Mouse (Mus musculus) midbrain, embryonic 11.5 days (tissue): Measurements from ENCODE around the gene Fam20b. TPM values are rescaled to one million over a fixed set of nuclear protein-coding genes. Genes with fewer than 3 reads are reported as not detected.

ENCODE experiments used
- ATAC-seq: fragments of 200-750 bp; cut with Nextera tagmentation; 2 replicates; pipeline ENCODE4 v1.8.0; 2017; ENCODE audit warnings: moderate TSS enrichment, moderate library complexity; ENCODE audit not compliant: low FRiP score
- DNase-seq: peaks from one replicate; pipeline ENCODE4 v3.0.0; 2015; ENCODE audit warnings: low spot score; ENCODE audit errors: missing footprints
- H3K27ac ChIP-seq: fragments of 300-500 bp; sonication (generic); 2 replicates; pipeline ENCODE4 v1.5.1; 2014; ENCODE audit warnings: low read depth, low read length
- H3K27me3 ChIP-seq: fragments of 300-500 bp; sonication (generic); 2 replicates; pipeline ENCODE4 v1.6.1; 2014; ENCODE audit warnings: mild to moderate bottlenecking, low read length, moderate library complexity, mixed read lengths; ENCODE audit not compliant: control insufficient read depth, insufficient read depth
- H3K36me3 ChIP-seq: fragments of 300-500 bp; sonication (generic); 2 replicates; pipeline ENCODE4 v1.6.1; 2014; ENCODE audit warnings: mild to moderate bottlenecking, low read length, moderate library complexity, mixed read lengths; ENCODE audit not compliant: control insufficient read depth, insufficient read depth
- H3K4me1 ChIP-seq: fragments of 300-500 bp; sonication (generic); 2 replicates; pipeline ENCODE4 v1.6.1; 2014; ENCODE audit warnings: low read length; ENCODE audit not compliant: control insufficient read depth, insufficient read depth
- H3K4me2 ChIP-seq: fragments of 300-500 bp; sonication (generic); 2 replicates; pipeline ENCODE4 v1.6.1; 2014; ENCODE audit warnings: mild to moderate bottlenecking, moderate library complexity
- H3K4me3 ChIP-seq: fragments of 300-500 bp; sonication (generic); 2 replicates; pipeline ENCODE4 v1.5.1; 2014; ENCODE audit warnings: low read depth, low read length
- H3K9ac ChIP-seq: fragments of 300-500 bp; sonication (generic); 2 replicates; pipeline ENCODE4 v1.6.1; 2014; ENCODE audit warnings: low read length
- H3K9me3 ChIP-seq: fragments of 300-500 bp; sonication (generic); 2 replicates; pipeline ENCODE4 v1.6.1; 2016; ENCODE audit warnings: low read length; ENCODE audit not compliant: control insufficient read depth
- WGBS: fragments of 180-500 bp; shearing (Covaris S2); extraction: QIAGEN DNeasy Blood & Tissue Kit; methylation state at CpG from one replicate; pipeline ENCODE4 v1.1.7; 2014; 5-methylcytosine and 5-hydroxymethylcytosine counted together
- polyA plus RNA-seq: library from polyadenylated mRNA; unstranded; fragments of >200 nt; fragmentation: Nextera tagmentation; extraction: Ambion mirVana; gene quantifications from 2 replicates; pipeline ENCODE4 v1.2.1, GENCODE M21; 2014

The Fam20b gene
- polyA plus RNA-seq, 1 experiment from 2014 or later, result 21.5 TPM

- peaks cover 20% of the 10 kb centered on the region for H3K4me1 ChIP-seq
- peak overlapping the region; percentile 24; the same call in 1 of the 2 replicates for H3K4me2 ChIP-seq
These were observed 34.1 kb upstream of the Fam20b start for GRCm38 (mm10) chr1:156752990-156753389.

DNA sequence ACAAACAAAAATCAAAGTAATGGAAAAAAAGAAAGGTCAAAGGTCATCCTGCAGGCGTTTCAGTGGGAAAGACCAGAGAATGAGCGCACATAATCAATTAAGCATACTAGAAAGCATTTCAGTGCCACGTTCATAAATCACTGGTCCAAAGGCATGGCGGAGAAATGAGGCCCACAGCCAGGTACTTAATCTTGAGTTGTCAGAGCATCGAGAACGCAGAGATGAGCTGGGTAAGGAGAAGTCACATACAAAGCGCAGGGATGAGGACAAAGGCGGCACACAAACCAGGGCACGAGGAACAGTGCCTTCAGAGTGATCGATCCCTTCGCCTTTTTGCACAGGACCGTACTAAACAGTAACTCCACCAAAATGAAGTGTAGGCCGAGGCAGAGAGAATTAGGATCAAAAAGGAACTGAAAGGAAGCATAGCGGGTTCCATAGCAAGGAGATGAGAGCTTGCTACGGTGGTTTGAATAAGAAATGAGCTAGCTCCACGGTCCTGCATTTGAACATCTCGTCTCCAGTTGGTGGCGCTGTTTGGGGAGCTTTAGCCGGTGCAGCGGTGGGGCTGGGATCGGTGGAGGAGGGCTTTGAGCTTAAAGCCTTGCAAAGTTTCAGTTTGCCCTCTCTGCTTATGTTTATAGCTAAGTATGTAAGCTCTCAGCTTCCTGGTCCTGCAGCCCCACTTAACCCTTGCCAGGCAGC, 33.3 kb upstream of the Fam20b start:
- H3K4me3 ChIP-seq, result no peak overlapping the region
- WGBS, result 4% methylated on average over 21 of the region's 21 CpGs
- H3K36me3 ChIP-seq, result no peaks in the 10 kb centered on the region
- H3K4me2 ChIP-seq, result peak overlapping the region; percentile 31
- H3K4me1 ChIP-seq, result peaks cover 20% of the 10 kb centered on the region
- no peaks in the 10 kb centered on the region for H3K9me3 ChIP-seq
- no peak overlapping the region for H3K27ac ChIP-seq
- ATAC-seq (peak; percentile 76), DNase-seq (peak; percentile 99)
- H3K9ac ChIP-seq, result peak overlapping the region; percentile 54
- H3K27me3 ChIP-seq, result peaks cover 4% of the 10 kb centered on the region

More at GRCm38 (mm10) chr1:156752990-156753389, 34.1 kb upstream of the Fam20b start:
- 87% methylated on average over 7 of the region's 7 CpGs for WGBS
- H3K4me3 ChIP-seq, result no peak overlapping the region
- H3K9me3 ChIP-seq, result no peaks in the 10 kb centered on the region
- no peaks in the 10 kb centered on the region for H3K36me3 ChIP-seq
- ATAC-seq, result no peak
- H3K27ac ChIP-seq, result no peak overlapping the region
- peaks cover 7% of the 10 kb centered on the region for H3K27me3 ChIP-seq
- H3K9ac ChIP-seq, result no peak overlapping the region
- no peak for DNase-seq

- no peaks in the 10 kb centered on the region for H3K9me3 ChIP-seq
- H3K4me3 ChIP-seq, result no peak overlapping the region
- peaks cover 20% of the 10 kb centered on the region for H3K4me1 ChIP-seq
- no peaks in the 10 kb centered on the region for H3K36me3 ChIP-seq
- ATAC-seq (no peak), DNase-seq (no peak)
- 59% methylated on average over 4 of the region's 4 CpGs for WGBS
- no peak overlapping the region for H3K9ac ChIP-seq
- no peaks in the 10 kb centered on the region for H3K27me3 ChIP-seq
- no peak overlapping the region for H3K27ac ChIP-seq
- H3K4me2 ChIP-seq, result no peak overlapping the region
These were observed 31.4 kb upstream of the Fam20b start for GRCm38 (mm10) chr1:156750261-156750660.

- no peak overlapping the region for H3K4me3 ChIP-seq
- peaks cover 9% of the 10 kb centered on the region for H3K4me1 ChIP-seq
- ATAC-seq (no peak), DNase-seq (no peak)
- H3K4me2 ChIP-seq, result no peak overlapping the region
- H3K27me3 ChIP-seq, result no peaks in the 10 kb centered on the region
- H3K36me3 ChIP-seq, result no peaks in the 10 kb centered on the region
- no peak overlapping the region for H3K27ac ChIP-seq
- no peaks in the 10 kb centered on the region for H3K9me3 ChIP-seq
- no peak overlapping the region for H3K9ac ChIP-seq
These were observed 30.2 kb upstream of the Fam20b start for GRCm38 (mm10) chr1:156749136-156749535.

- WGBS, result 87% methylated on average over 16 of the region's 16 CpGs
- Histone ChIP-seq H3K9ac (no peak overlapping the region), H3K9me3 (no peaks in the 10 kb centered on the region), H3K36me3 (no peaks in the 10 kb centered on the region), H3K27me3 (no peaks in the 10 kb centered on the region), H3K4me2 (no peak overlapping the region), H3K4me3 (no peak overlapping the region), H3K4me1 (peaks cover 9% of the 10 kb centered on the region; the same call in 1 of the 2 replicates), H3K27ac (no peak overlapping the region)
- DNase-seq (no peak), ATAC-seq (no peak)
These were observed 29.6 kb upstream of the Fam20b start for GRCm38 (mm10) chr1:156748435-156749005.

DNA sequence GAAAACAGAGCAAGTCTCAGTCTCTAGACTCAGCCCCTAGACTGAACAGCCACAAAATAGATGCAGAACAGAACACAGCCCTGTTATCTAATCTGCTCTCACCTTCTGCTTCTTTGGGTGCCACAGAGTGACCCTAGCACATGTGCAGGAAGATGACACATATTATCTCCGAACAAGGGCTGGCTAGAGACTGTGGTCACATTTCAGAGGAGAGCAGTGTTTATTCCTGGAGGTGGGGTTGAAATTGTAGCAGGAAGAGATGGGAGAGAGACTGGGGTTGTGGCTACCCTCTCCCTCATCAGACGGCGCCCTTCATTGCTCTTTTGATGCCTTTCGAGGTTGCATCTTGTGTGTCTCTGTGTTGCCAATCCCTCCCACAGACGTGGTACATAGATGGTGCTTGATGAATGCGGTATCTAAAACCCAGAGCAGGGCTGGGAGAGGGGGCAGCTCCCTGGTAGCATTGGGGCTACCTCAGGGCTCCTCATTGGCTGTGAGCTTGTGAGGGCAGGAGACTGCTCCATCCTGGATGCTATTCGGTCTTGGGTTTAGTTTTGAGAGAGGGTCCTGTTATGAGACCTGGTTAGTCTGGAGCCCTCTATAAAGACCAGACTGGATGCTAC, 26.4 kb upstream of the Fam20b start:
- H3K9ac ChIP-seq, result no peak overlapping the region
- DNase-seq (no peak), ATAC-seq (no peak)
- H3K4me2 ChIP-seq, result no peak overlapping the region
- no peaks in the 10 kb centered on the region for H3K27me3 ChIP-seq
- H3K9me3 ChIP-seq, result no peaks in the 10 kb centered on the region
- H3K4me1 ChIP-seq, result no peaks in the 10 kb centered on the region
- peak overlapping the region; percentile 7; the same call in 1 of the 2 replicates for H3K27ac ChIP-seq
- H3K36me3 ChIP-seq, result no peaks in the 10 kb centered on the region
- H3K4me3 ChIP-seq, result no peak overlapping the region
- WGBS, result 80% methylated on average over 7 of the region's 7 CpGs

GRCm38 (mm10) chr1:156741482-156742411, 22.9 kb upstream of the Fam20b start:
- Histone ChIP-seq H3K27me3 (no peaks in the 10 kb centered on the region), H3K4me2 (no peak overlapping the region), H3K4me3 (no peak overlapping the region), H3K9me3 (no peaks in the 10 kb centered on the region), H3K36me3 (no peaks in the 10 kb centered on the region), H3K4me1 (no peaks in the 10 kb centered on the region), H3K9ac (no peak overlapping the region), H3K27ac (no peak overlapping the region)
- ATAC-seq (peak; percentile 61), DNase-seq (peak; percentile 94)
- 64% methylated on average over 11 of the region's 11 CpGs for WGBS

DNA sequence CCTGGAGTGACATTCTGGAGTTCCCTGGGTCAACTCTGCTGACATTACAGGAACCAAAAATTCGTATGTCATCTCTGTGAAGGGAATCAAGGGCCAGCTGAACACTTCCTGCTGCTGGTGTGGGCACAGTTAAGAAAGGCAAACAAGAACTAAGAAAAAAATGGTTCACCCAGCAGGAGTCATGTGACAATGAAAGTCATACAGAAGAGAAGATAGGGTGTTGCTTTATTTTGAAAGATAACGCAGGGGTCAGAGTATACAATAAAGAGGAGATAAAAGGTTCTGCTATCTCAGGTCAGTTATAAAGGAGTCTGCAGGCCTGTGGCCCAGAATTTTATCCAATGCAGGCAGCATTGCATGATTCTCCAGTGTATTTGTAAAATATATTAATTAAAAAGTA, 16.9 kb upstream of the Fam20b start:
- no peak overlapping the region for H3K9ac ChIP-seq
- H3K27ac ChIP-seq, result no peak overlapping the region
- no peaks in the 10 kb centered on the region for H3K27me3 ChIP-seq
- no peaks in the 10 kb centered on the region for H3K9me3 ChIP-seq
- DNase-seq, result no peak
- H3K4me1 ChIP-seq, result no peaks in the 10 kb centered on the region
- no peak overlapping the region for H3K4me3 ChIP-seq
- no peak for ATAC-seq
- WGBS, result 77% methylated on average over 2 of the region's 2 CpGs
- no peak overlapping the region for H3K4me2 ChIP-seq
- H3K36me3 ChIP-seq, result no peaks in the 10 kb centered on the region
